Mouse (Mus musculus) c-Kit-positive CD71-negative TER-119-negative erythroid progenitor cells, embryonic 14.5 days (primary cell): ENCODE measurements around the gene Actrt3.
"Not testable (repeated sequence)": the region's sequence is repeated elsewhere in the genome, so short reads cannot be mapped to it uniquely, and the experiment has no call there.

Experiments
- DNase-seq: peaks from one replicate; pipeline ENCODE4 v3.0.0-alpha.2; 2013; ENCODE audit warnings: low read depth

Actrt3 gene

GRCm38 (mm10) chr3:30573549-30573948, 26.2 kb downstream of the Actrt3 start:
- DNase-seq: no peak

- DNase-seq: not testable (repeated sequence)
These were observed 33.4 kb downstream of the Actrt3 start for GRCm38 (mm10) chr3:30566333-30566732.

- DNase-seq: no peak
These were observed 38.9 kb downstream of the Actrt3 start for GRCm38 (mm10) chr3:30560677-30561314.

GRCm38 (mm10) chr3:30553741-30554140, 46.0 kb downstream of the Actrt3 start:
- DNase-seq: no peak

GRCm38 (mm10) chr3:30550218-30550617, 49.5 kb downstream of the Actrt3 start:
- no peak for DNase-seq

GRCm38 (mm10) chr3:30548928-30549327, 50.8 kb downstream of the Actrt3 start:
- DNase-seq: no peak

GRCm38 (mm10) chr3:30547908-30548307, 51.8 kb downstream of the Actrt3 start, which contains the start of gene Mecom:
Mecom (minus strand) TSS chr3:30548008.
- no peak for DNase-seq
